Mouse (Mus musculus): Measurements from ENCODE around the gene Kng2.
"Not testable (repeated sequence)": the region's sequence is repeated elsewhere in the genome, so short reads cannot be mapped to it uniquely, and the experiment has no call there.

Gene Kng2

GRCm38 (mm10) chr16:22955397-22956084 lies 73.7 kb downstream of the Kng2 start:
- no peak for DNase-seq

- no peak for DNase-seq
Observed at GRCm38 (mm10) chr16:22953069-22953468, 76.2 kb downstream of the Kng2 start.

GRCm38 (mm10) chr16:22950840-22951395 lies 78.4 kb downstream of the Kng2 start, which contains the start of gene Hrg:
Hrg (plus strand) TSS chr16:22951072.
- DNase-seq = no peak

GRCm38 (mm10) chr16:22947371-22947770 lies 81.9 kb downstream of the Kng2 start:
- no peak for DNase-seq

GRCm38 (mm10) chr16:22941825-22942476 lies 87.3 kb downstream of the Kng2 start:
- DNase-seq = not testable (repeated sequence)

- no peak for DNase-seq
Observed at GRCm38 (mm10) chr16:22939120-22939695, 90.1 kb downstream of the Kng2 start.

- DNase-seq = no peak
Observed at GRCm38 (mm10) chr16:22938541-22938940, 90.7 kb downstream of the Kng2 start.

GRCm38 (mm10) chr16:22937631-22938030 lies 91.7 kb downstream of the Kng2 start:
- no peak for DNase-seq

Data from cerebellum, adult 8-10 months (tissue).